Mouse (Mus musculus) heart, postnatal 25 days (tissue): ENCODE measurements around the gene Tns1. TPM values are rescaled to one million over a fixed set of nuclear protein-coding genes. Genes with fewer than 3 reads are reported as not detected.
A peak's percentile ranks its signal among the peaks of the same experiment; 100 is the strongest.

ENCODE experiments used
- DNase-seq: peaks from one replicate; pipeline ENCODE4 v3.0.0; 2022; ENCODE audit warnings: low spot score
- intact Hi-C: fragments of 180-260 bp; cut with DNase I; formaldehyde crosslinking; loops from one replicate; pipeline ENCODE4 v1.15.1; 2025
- total RNA-seq, 2 experiments: library from RNA; stranded (reverse); gene quantifications; 2 replicates each; pipeline ENCODE4 v1.2.3; 2021

Tns1 gene
- total RNA-seq, 2 experiments from 2014 or later, result 679 to 701 TPM

GRCm38 (mm10) chr1:74025651-74026226, 98.5 kb downstream of the Tns1 start:
- DNase-seq, result no peak
- intact Hi-C loops, result loop anchor here (2.0 kb wide), 1 partner anchor 49 kb away; no protein-coding TSS in a partner anchor

- intact Hi-C loops, result no loop called here
- DNase-seq, result no peak
Measured at GRCm38 (mm10) chr1:74025227-74025626, 99.0 kb downstream of the Tns1 start.

GRCm38 (mm10) chr1:74024452-74025190, 99.6 kb downstream of the Tns1 start:
- DNase-seq, result no peak
- intact Hi-C loops, result no loop called here

GRCm38 (mm10) chr1:74022998-74023397, 101.3 kb downstream of the Tns1 start:
- intact Hi-C loops, result no loop called here
- DNase-seq, result no peak

- intact Hi-C loops, result no loop called here
- DNase-seq, result no peak
Measured at GRCm38 (mm10) chr1:74022536-74022935, 101.7 kb downstream of the Tns1 start.

- intact Hi-C loops, result no loop called here
- DNase-seq, result no peak
Measured at GRCm38 (mm10) chr1:74020235-74020634, 104.0 kb downstream of the Tns1 start.

GRCm38 (mm10) chr1:74017399-74018172, 106.7 kb downstream of the Tns1 start:
- DNase-seq, result no peak
- intact Hi-C loops, result no loop called here

- intact Hi-C loops, result no loop called here
- no peak for DNase-seq
Measured at GRCm38 (mm10) chr1:74016618-74017017, 107.6 kb downstream of the Tns1 start.

GRCm38 (mm10) chr1:74015513-74016234, 108.6 kb downstream of the Tns1 start:
- no peak for DNase-seq

GRCm38 (mm10) chr1:74014538-74015327, 109.5 kb downstream of the Tns1 start:
- no peak for DNase-seq
- intact Hi-C loops, result no loop called here

More at GRCm38 (mm10) chr1:74015513-74016234, 108.6 kb downstream of the Tns1 start:
- intact Hi-C loops, result no loop called here

- intact Hi-C loops, result no loop called here
- no peak for DNase-seq
Measured at GRCm38 (mm10) chr1:74013296-74014031, 110.8 kb downstream of the Tns1 start.

GRCm38 (mm10) chr1:74012706-74013105, 111.5 kb downstream of the Tns1 start:
- intact Hi-C loops, result no loop called here
- DNase-seq, result no peak

GRCm38 (mm10) chr1:74009495-74009894, 114.8 kb downstream of the Tns1 start:
- DNase-seq, result no peak
- intact Hi-C loops, result no loop called here

- no peak for DNase-seq
- intact Hi-C loops, result no loop called here
Measured at GRCm38 (mm10) chr1:74008966-74009365, 115.3 kb downstream of the Tns1 start.

GRCm38 (mm10) chr1:74008498-74008897, 115.8 kb downstream of the Tns1 start:
- intact Hi-C loops, result no loop called here
- peak; percentile 67 for DNase-seq

GRCm38 (mm10) chr1:74007398-74008050, 116.7 kb downstream of the Tns1 start:
- intact Hi-C loops, result no loop called here
- peak; percentile 72 for DNase-seq

GRCm38 (mm10) chr1:74005020-74005419, 119.2 kb downstream of the Tns1 start:
- intact Hi-C loops, result no loop called here
- no peak for DNase-seq

- DNase-seq, result no peak
- intact Hi-C loops, result no loop called here
Measured at GRCm38 (mm10) chr1:74003723-74004122, 120.5 kb downstream of the Tns1 start.
